Mouse (Mus musculus): Measurements from ENCODE around the gene Vsig2.

Vsig2 gene

GRCm38 (mm10) chr9:37530888-37531705 is 8.0 kb upstream of the Vsig2 start:
- DNase-seq (ENCODE audit: extremely low spot score, low spot score): peak; percentile 34

GRCm38 (mm10) chr9:37536851-37537250 is 2.2 kb upstream of the Vsig2 start:
- DNase-seq (ENCODE audit: extremely low spot score, low spot score): no peak

- DNase-seq (ENCODE audit: extremely low spot score, low spot score): no peak
Measured at GRCm38 (mm10) chr9:37537658-37538250, 1.3 kb upstream of the Vsig2 start.

- no peak for DNase-seq (ENCODE audit: extremely low spot score, low spot score)
Measured at GRCm38 (mm10) chr9:37540226-37540625, 1.2 kb downstream of the Vsig2 start.

- DNase-seq (ENCODE audit: extremely low spot score, low spot score): no peak
Measured at GRCm38 (mm10) chr9:37540701-37541575, 1.9 kb downstream of the Vsig2 start.

- no peak for DNase-seq (ENCODE audit: extremely low spot score, low spot score)
Measured at GRCm38 (mm10) chr9:37541851-37542642, 3.0 kb downstream of the Vsig2 start.

- no peak for DNase-seq (ENCODE audit: extremely low spot score, low spot score)
Measured at GRCm38 (mm10) chr9:37543869-37544440, 4.9 kb downstream of the Vsig2 start.

GRCm38 (mm10) chr9:37544447-37545165 is 5.6 kb downstream of the Vsig2 start:
- peak; percentile 60 for DNase-seq (ENCODE audit: extremely low spot score, low spot score)

- DNase-seq (ENCODE audit: extremely low spot score, low spot score): peak; percentile 36
Measured at GRCm38 (mm10) chr9:37545166-37545610, 6.1 kb downstream of the Vsig2 start.

- DNase-seq (ENCODE audit: extremely low spot score, low spot score): no peak
Measured at GRCm38 (mm10) chr9:37545847-37546452, 6.9 kb downstream of the Vsig2 start.

GRCm38 (mm10) chr9:37546889-37547288 is 7.8 kb downstream of the Vsig2 start:
- DNase-seq (ENCODE audit: extremely low spot score, low spot score): no peak

GRCm38 (mm10) chr9:37550435-37550834 is 11.4 kb downstream of the Vsig2 start:
- DNase-seq (ENCODE audit: extremely low spot score, low spot score): no peak

GRCm38 (mm10) chr9:37551751-37552531 is 12.9 kb downstream of the Vsig2 start:
- DNase-seq (ENCODE audit: extremely low spot score, low spot score): peak; percentile 30

- peak; percentile 82 for DNase-seq (ENCODE audit: extremely low spot score, low spot score)
Measured at GRCm38 (mm10) chr9:37552536-37553293, 13.7 kb downstream of the Vsig2 start, which contains the start of gene Nrgn. Nrgn (minus strand) TSS chr9:37552904.

- DNase-seq (ENCODE audit: extremely low spot score, low spot score): no peak
Measured at GRCm38 (mm10) chr9:37554279-37554678, 15.2 kb downstream of the Vsig2 start.

GRCm38 (mm10) chr9:37554838-37555748 is 16.0 kb downstream of the Vsig2 start, which contains the start of gene Siae:
Siae (plus strand) TSS chr9:37555698.
- DNase-seq (ENCODE audit: extremely low spot score, low spot score): no peak

- DNase-seq (ENCODE audit: extremely low spot score, low spot score): no peak
Measured at GRCm38 (mm10) chr9:37556366-37556765, 17.3 kb downstream of the Vsig2 start.

Measured in neural tube, embryonic 10.5 days (tissue).